Mouse (Mus musculus) olfactory bulb, adult 2 months (tissue): ENCODE measurements at regions not wholly inside any gene's neighbourhood (a gene's known extent, or its start where the extent isn't known, plus 50 kb on each side); places are given as distances from the start of the nearest gene placed in this dataset.

ENCODE experiments used
- H3K27ac ChIP-seq: fragments of 200-500 bp; 2 replicates; pipeline ENCODE4 v1.5.1; 2012; ENCODE audit warnings: low read depth, low read length; ENCODE audit not compliant: insufficient read depth
- H3K4me1 ChIP-seq: fragments of 200-500 bp; 2 replicates; pipeline ENCODE4 v1.6.1; 2012; ENCODE audit warnings: low read length; ENCODE audit not compliant: control insufficient read depth, insufficient read depth
- H3K4me3 ChIP-seq: fragments of 200-500 bp; 2 replicates; pipeline ENCODE4 v1.5.1; 2012; ENCODE audit warnings: mild to moderate bottlenecking, low read depth, low read length, moderate library complexity; ENCODE audit not compliant: insufficient read depth
- CTCF ChIP-seq: fragments of 200-500 bp; IDR thresholded peaks from 2 replicates; pipeline ENCODE4 v1.5.1; 2012; ENCODE audit warnings: low read depth, mild to moderate bottlenecking, low read length, moderate library complexity; ENCODE audit not compliant: insufficient read depth
- POLR2A ChIP-seq: fragments of 200-500 bp; IDR thresholded peaks from 2 replicates; pipeline ENCODE4 v1.6.1; 2012; ENCODE audit warnings: mild to moderate bottlenecking, low read depth, low read length, moderate library complexity; ENCODE audit not compliant: insufficient read depth
- WGBS: fragments of 180-500 bp; shearing (Covaris S2); methylation state at CpG from one replicate; pipeline ENCODE4 v1.1.7; 2018; 5-methylcytosine and 5-hydroxymethylcytosine counted together

DNA sequence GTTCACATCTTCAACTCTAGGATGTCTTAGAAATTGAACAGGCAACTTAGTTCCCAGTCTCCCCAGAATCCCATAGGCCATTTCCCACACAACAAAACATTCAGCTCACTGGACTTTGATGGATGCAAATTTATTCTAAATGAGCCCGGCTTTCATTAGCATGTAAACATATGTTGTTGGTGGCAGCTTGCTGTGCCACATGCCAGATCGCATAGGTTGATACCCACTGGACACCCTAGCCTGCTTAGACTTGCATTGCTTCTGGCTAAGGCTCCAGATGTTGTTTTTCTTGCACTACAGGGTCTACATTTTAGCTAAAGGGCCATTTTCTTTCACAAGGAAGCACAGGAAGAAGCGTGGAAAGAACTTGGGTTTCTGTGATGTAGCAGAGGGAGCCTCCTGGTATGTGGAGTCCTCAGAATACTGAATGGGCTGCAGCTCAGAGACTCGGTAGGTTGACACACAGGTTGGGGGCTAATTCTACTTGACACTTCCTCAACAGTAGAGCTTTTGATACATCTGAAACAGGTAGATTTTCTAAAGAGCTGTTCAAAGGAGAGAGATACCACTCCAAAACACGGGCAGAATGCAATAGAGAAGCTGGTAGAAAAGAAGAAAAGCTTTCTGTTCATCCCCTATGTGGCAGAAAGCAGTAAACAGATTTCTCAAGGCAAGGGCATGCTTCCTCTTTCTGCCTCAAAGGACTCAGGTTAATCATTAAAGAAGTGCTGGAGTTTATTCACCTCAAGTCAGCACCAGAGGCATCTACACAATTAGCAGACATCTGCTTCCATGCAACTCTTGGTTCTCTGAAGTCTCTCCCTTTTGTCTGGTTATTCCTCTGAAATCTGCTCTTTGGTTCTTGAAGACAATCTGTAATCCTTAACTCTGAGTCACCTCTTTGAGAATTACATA, 153.9 kb upstream of the Pfkp start:
- Histone ChIP-seq H3K4me3 (no peak overlapping the region), H3K4me1 (no peaks in the 10 kb centered on the region), H3K27ac (no peak overlapping the region)
- 62% methylated on average over 5 of the region's 5 CpGs for WGBS
- TF ChIP-seq POLR2A: no peak
- no peak for TF ChIP-seq CTCF

DNA sequence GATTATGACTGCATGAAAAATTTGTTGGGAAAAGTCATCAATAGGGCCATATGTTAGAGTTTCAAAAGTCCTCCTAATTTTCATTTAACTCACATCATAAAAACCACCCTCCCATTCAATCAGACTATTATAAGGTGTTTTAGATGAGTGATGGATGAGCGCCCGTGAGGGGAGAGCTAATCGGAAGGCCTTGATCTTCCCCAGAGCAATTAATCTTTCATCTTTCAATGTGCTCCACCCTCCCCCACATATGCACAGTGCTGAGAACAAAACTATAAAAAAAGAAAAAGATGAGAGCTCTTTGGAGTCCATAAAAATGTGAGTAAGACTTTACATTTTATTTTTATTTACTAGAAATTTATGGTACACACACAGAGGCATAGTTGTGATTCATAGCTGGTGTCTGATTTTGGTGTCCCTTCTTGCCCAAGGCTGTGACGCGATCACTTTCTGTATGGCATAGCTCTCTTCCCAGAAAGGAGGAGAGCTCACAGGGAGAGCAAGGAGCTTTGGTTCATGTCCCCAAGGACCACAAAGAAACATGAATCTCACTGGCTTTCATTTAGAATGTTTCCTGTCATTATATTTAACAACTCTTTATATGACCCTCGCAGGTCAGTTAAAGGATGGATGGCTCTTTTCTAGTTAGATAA, 119.5 kb upstream of the Pfkp start:
- no peak overlapping the region for H3K27ac ChIP-seq
- no peaks in the 10 kb centered on the region for H3K4me1 ChIP-seq
- TF ChIP-seq POLR2A (no peak), CTCF (no peak)
- WGBS: 87% methylated on average over 6 of the region's 6 CpGs
- no peak overlapping the region for H3K4me3 ChIP-seq

- Histone ChIP-seq H3K4me1 (no peaks in the 10 kb centered on the region), H3K4me3 (no peak overlapping the region), H3K27ac (no peak overlapping the region)
- TF ChIP-seq POLR2A: no peak
- TF ChIP-seq CTCF: no peak
- WGBS: 91% methylated on average over 1 of the region's 1 CpGs
These were observed 108.6 kb upstream of the Pfkp start for GRCm38 (mm10) chr13:6757151-6757550.

- Histone ChIP-seq H3K27ac (no peak overlapping the region), H3K4me1 (no peaks in the 10 kb centered on the region), H3K4me3 (no peak overlapping the region)
- no peak for TF ChIP-seq CTCF
- 80% methylated on average over 5 of the region's 5 CpGs for WGBS
These were observed 103.0 kb upstream of the Pfkp start for GRCm38 (mm10) chr13:6751599-6751998.

- TF ChIP-seq POLR2A (no peak), CTCF (no peak)
- no peak overlapping the region for H3K27ac ChIP-seq
- H3K4me1 ChIP-seq: no peaks in the 10 kb centered on the region
- H3K4me3 ChIP-seq: no peak overlapping the region
- 81% methylated on average over 1 of the region's 1 CpGs for WGBS
These were observed 102.6 kb upstream of the Pfkp start for GRCm38 (mm10) chr13:6751149-6751548.

GRCm38 (mm10) chr13:6741916-6742315, 93.3 kb upstream of the Pfkp start:
- H3K4me3 ChIP-seq: no peak overlapping the region
- H3K27ac ChIP-seq: no peak overlapping the region
- no peaks in the 10 kb centered on the region for H3K4me1 ChIP-seq
- WGBS: 87% methylated on average over 4 of the region's 4 CpGs
- TF ChIP-seq POLR2A (no peak), CTCF (no peak)

GRCm38 (mm10) chr13:6736984-6737566, 88.5 kb upstream of the Pfkp start:
- no peak overlapping the region for H3K27ac ChIP-seq

More at GRCm38 (mm10) chr13:6736984-6737566, 88.5 kb upstream of the Pfkp start:
- TF ChIP-seq POLR2A (no peak), CTCF (no peak)
- H3K4me1 ChIP-seq: no peaks in the 10 kb centered on the region
- WGBS: 61% methylated on average over 6 of the region's 6 CpGs
- H3K4me3 ChIP-seq: no peak overlapping the region
